Mouse (Mus musculus) adrenal gland, adult (tissue): Measurements from ENCODE around the gene Gldc.
"Not testable (repeated sequence)": the region's sequence is repeated elsewhere in the genome, so short reads cannot be mapped to it uniquely, and the experiment has no call there.

Source experiments
- DNase-seq, 2 experiments: peaks; one replicate each; pipeline ENCODE4 v3.0.0; 2022 to 2023; ENCODE audit warnings: low spot score in 1 of 2; ENCODE audit not compliant: inconsistent age in 2 of 2

The Gldc gene

DNA sequence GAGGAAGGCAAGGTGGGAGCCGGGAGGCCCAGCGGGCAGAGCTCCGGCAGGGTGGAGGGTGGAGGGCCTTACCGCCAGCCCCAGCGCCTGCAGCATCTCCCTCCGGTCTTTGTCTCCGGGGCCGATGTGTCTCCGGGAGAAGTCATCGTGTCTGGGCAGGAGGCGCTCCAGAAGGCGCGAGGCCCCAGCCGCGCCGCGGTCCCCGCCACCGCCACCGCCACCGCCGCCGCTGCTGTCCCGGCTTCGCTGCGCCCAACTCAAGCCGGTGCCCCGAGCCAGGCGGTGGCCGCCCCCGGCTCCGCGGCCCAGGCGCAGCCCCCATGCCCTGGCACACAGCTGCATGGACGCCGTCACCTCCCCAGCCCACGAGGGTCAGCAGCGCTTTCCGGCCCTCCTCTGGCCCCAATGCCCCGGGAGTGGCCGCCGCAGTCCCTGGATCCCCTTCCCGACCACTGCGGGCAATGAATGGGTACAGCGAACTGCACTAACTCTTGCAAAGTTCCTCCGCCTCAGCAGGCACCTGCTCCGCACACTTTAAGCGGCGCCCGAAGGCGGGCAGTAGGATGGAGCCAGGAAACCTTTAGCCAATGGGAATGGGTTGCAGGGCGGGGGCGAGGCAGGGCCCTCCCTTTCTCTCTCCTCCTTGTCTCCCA is at the start of gene Gldc:
TSS of gene Gldc (minus strand) at position 511 of the 653 bp plus-strand sequence.
- DNase-seq, result peak; percentile 20 to 59

DNA sequence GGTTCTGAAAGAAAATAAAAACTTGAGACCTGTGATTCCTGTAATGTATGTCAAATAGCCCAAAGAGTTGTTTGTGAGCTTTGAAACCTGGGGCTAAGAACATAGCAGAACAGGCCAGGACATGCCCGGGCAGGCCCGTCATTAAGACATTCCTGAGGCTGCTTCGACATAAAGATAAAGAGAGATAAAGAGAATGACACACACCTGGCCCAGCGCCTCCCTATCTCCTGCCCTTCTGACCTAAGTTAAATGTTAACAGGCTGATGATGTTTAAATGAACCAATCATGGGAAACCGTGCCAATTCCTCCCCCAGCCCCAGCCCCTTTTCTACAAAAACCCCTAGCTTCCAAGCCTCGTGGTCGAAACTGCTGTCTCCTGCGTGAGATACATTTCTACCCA is 47.4 kb upstream of the Gldc start:
- not testable (repeated sequence) for DNase-seq

DNA sequence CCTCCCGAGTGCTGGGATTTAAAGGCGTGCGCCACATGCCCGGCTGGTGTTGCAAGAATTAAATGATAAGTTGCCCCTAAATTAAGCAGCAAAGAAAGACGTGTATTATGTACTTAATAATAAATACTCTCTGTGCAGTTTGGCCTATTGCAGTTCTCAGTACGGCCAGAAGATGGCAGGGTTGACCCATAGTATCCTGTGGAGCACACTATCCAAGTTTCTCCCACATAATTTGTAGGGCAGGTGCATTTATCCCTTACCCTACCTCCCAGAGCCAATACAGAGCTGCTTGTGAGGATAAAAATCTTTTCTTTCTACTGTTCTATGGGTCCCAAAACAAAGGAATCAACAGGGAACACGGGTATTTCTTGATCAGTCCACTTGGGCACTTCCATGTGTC is 42.1 kb upstream of the Gldc start:
- peak; percentile 16 to 75 for DNase-seq

DNA sequence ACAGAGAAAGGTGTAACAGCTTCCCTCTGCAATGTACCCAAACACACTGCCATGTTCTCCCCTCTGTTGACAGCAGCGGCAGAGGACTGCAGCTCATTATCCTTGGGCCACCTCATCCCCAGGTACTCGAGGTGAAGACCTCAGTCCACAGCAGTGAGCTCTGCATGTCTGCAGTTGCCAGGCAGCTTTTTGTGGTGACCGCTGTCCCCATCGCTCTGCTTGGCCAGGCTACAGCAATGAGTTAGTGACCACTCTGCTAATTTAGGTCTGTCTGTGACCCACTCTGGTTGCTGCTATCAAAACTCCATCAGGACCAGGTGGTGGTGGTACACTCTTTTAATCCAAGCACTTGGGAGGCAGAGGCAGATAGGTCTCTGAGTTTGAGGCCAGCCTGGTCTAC is 41.0 kb upstream of the Gldc start:
- no peak for DNase-seq

GRCm38 (mm10) chr19:30215736-30216135 is 40.5 kb upstream of the Gldc start:
- not testable (repeated sequence) for DNase-seq

GRCm38 (mm10) chr19:30214026-30214425 is 38.8 kb upstream of the Gldc start:
- DNase-seq, result no peak

- not testable (repeated sequence) for DNase-seq
These were observed 33.8 kb upstream of the Gldc start for GRCm38 (mm10) chr19:30209006-30209405.

DNA sequence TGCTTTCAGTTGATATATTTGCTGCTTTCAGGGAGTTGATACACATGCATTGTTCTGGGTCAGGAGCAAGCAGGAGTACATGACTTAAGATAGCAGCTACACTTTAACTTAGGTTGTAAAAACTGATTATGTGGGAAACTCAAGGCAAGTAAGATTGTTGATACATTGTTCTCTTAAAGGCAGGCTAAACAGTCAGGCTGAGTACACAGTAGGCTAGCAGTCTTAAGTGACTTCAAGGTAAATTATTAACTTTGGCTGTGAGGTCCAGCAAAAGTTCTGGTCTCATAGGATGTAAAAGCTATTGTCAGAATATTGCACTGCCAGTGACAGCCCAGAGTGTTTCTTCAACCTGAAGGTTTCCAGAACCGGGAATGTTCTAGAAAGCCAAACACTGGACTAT is 31.8 kb upstream of the Gldc start:
- DNase-seq, result no peak

- DNase-seq, result no peak
These were observed 30.6 kb upstream of the Gldc start for GRCm38 (mm10) chr19:30205874-30206273.

GRCm38 (mm10) chr19:30205159-30205816 is 30.1 kb upstream of the Gldc start:
- DNase-seq, result peak in 1 of 2 experiments; percentile 67

DNA sequence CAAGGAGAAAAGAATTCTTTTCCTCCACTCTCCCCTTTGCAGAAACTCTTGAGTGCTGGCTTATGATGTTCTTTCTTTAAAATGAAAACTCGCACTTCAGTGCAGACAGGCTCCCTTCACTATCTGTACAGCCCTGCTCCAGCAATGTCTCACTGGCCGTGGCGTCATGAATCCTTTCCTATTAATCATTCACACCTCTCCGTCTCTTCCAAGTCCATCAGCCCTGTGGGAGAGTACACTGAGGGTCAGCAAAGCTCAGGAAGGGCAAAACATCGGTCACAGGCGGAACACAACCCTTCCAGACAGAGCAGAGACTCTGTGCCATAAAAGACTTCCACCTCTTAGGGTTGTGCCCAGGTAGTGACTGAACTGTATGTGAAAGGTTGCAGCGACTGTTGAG is 26.9 kb upstream of the Gldc start:
- DNase-seq, result no peak

DNA sequence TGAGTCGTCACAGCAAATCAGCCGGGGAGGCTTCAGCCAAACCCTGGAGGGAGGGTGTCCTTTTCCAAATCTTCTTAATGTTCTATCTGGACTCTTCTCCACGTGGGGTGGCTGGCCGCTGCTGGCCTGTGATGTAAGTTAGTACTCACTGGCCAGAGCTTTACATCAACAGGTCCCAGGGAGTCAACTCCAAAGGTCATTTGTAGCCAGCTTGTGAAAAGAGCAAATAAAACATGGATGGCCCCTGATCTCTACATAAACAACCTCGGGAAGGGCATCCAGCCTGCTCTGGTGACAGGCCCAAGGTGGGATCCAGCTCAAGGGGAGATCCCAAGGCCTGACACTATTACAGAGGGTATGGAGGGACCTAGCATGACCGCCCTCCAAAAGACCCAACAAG is 19.8 kb upstream of the Gldc start:
- DNase-seq, result no peak

DNA sequence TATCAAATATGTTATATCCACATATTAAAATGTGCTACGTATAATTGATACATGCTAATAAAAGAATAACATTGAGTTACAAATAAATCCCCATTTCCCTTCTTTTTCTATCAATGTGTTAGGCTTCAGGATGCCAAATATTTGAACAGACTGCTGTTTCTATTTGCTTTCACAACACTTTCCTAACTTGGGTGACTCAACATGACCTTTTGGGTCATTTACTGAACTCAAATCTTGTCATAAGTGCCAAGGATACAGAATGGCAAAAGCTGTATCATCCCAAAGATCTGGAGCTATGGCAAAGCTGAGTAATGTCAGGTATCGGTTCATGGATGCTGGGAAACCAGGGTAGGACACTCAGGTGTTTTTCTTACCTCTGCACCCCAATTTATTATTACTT is 12.0 kb upstream of the Gldc start:
- DNase-seq, result peak in 1 of 2 experiments; percentile 66

- DNase-seq, result no peak
These were observed 10.3 kb upstream of the Gldc start for GRCm38 (mm10) chr19:30185536-30185935.

- no peak for DNase-seq
These were observed 4.8 kb upstream of the Gldc start for GRCm38 (mm10) chr19:30179979-30180378.

GRCm38 (mm10) chr19:30174074-30174670 is 1.1 kb downstream of the Gldc start:
- DNase-seq, result peak in 1 of 2 experiments; percentile 21

DNA sequence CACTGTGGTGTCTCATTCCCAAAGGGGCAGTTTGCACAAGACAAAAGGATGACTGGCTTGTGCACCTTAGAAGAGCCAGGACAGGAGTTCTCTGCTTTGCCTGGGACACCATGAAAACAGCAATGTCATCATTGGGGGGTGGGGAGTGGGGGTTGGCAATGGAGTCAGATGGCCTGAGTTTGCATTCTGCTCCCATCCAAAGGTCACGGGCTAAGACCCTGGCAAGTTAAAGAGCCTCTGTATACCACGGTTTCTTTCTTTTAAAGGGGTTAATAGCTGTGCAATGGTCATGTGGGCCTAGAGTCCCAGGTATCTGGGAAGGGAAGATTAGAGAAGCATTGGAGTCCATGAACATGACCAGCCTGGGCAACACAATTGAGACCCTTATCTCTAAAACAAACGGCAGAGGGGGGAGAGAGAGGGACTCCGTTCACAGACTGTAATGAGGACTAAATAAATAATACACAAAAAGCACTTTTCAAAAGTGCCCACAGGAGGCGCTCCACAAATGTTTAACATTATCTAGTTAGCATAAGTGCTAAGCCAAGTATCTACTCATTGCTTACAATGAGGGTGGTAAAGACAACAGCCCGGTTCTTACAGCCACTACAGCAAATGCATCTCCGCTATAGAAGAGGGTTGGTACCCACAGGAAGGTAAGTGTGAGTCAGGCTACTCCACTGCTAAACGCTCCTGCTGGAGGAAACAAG is 3.7 kb downstream of the Gldc start:
- no peak for DNase-seq

DNA sequence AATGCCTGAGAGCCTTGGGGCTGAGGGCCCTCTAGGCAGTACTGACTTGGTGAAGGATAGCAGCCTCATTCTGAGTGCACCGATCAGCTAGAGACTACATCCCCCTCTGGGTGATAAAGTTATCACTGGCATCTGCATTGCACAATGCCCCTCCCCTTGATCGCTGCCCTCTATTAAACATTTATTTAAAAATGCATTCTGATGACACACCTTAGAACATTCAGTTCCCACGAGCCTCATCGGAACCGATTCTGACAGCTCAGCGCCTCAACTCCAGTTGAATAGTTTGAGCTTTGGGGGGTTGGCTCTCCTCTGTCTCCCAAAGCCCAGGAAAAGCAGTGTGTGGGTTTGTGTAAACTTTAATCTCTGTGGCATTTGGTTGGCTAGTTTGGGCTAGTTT is 4.9 kb downstream of the Gldc start:
- no peak for DNase-seq

- no peak for DNase-seq
These were observed 8.3 kb downstream of the Gldc start for GRCm38 (mm10) chr19:30166801-30167505.

- DNase-seq, result no peak
These were observed 11.0 kb downstream of the Gldc start for GRCm38 (mm10) chr19:30164228-30164627.

- DNase-seq, result no peak
These were observed 12.4 kb downstream of the Gldc start for GRCm38 (mm10) chr19:30162808-30163207.
